Mouse (Mus musculus): ENCODE data around the gene Atp2c2. TPM values are rescaled to one million over a fixed set of nuclear protein-coding genes. Genes with fewer than 3 reads are reported as not detected.

Gene Atp2c2
- polyA plus RNA-seq, 1 experiment: 0.05 TPM

- H3K79me2 ChIP-seq (ENCODE audit: control insufficient read depth, insufficient read depth): no peaks in the 10 kb centered on the region
- H3K27me3 ChIP-seq (ENCODE audit: control insufficient read depth, insufficient read depth, insufficient read length): no peaks in the 10 kb centered on the region
- H3K36me3 ChIP-seq (ENCODE audit: control insufficient read depth, insufficient read depth): no peaks in the 10 kb centered on the region
- no peak for TF ChIP-seq USF1 (IDR thresholded peaks at IDR 0.05; ENCODE audit: low read depth)
- no peak for TF ChIP-seq SRF (IDR thresholded peaks at IDR 0.05; ENCODE audit: control insufficient read depth, insufficient read length, low read depth)
- no peak for TF ChIP-seq TCF12 (IDR thresholded peaks at IDR 0.05; ENCODE audit: insufficient read depth, poor library complexity, severe bottlenecking)
- no peak for TF ChIP-seq POLR2AphosphoS2 (IDR thresholded peaks at IDR 0.05; ENCODE audit: insufficient read length, low read depth)
- no peak for TF ChIP-seq E2F4 (IDR thresholded peaks at IDR 0.05; ENCODE audit: insufficient read depth)
- TF ChIP-seq POLR2A (IDR thresholded peaks at IDR 0.05; ENCODE audit: insufficient read length, low read depth): no peak
- TF ChIP-seq REST (IDR thresholded peaks at IDR 0.05; ENCODE audit: insufficient read depth, insufficient read length): no peak
- no peak for TF ChIP-seq CEBPB (IDR thresholded peaks at IDR 0.05; ENCODE audit: insufficient read depth, poor library complexity, severe bottlenecking)
- no peak for TF ChIP-seq MYOG (IDR thresholded peaks at IDR 0.05; ENCODE audit: control insufficient read depth in 1 of 3, insufficient read depth in 1 of 3, insufficient read length in 2 of 3, low read depth in 2 of 3)
- TF ChIP-seq MYOD1 (IDR thresholded peaks at IDR 0.05; ENCODE audit: control insufficient read depth in 1 of 3, insufficient read length in 2 of 3, low read depth in 2 of 3): no peak
- no peak for TF ChIP-seq TCF3 (IDR thresholded peaks at IDR 0.05; ENCODE audit: insufficient read length, low read depth)
- no peak for TF ChIP-seq MAX (IDR thresholded peaks at IDR 0.05; ENCODE audit: low read depth)
- no peak overlapping the region for H3K4me3 ChIP-seq
- no peak overlapping the region for H3ac ChIP-seq (ENCODE audit: control insufficient read depth, insufficient read length)
- no peak overlapping the region for H3K4me2 ChIP-seq (ENCODE audit: low read depth)
These were observed 24.4 kb upstream of the Atp2c2 start for GRCm38 (mm10) chr8:119675457-119675856.

GRCm38 (mm10) chr8:119676389-119676788 lies 23.4 kb upstream of the Atp2c2 start:
- H3K36me3 ChIP-seq (ENCODE audit: control insufficient read depth, insufficient read depth): no peaks in the 10 kb centered on the region
- peaks cover 6% of the 10 kb centered on the region for H3K27me3 ChIP-seq (ENCODE audit: control insufficient read depth, insufficient read depth, insufficient read length)
- no peak overlapping the region for H3K4me2 ChIP-seq (ENCODE audit: low read depth)
- no peak overlapping the region for H3K4me3 ChIP-seq
- no peak overlapping the region for H3ac ChIP-seq (ENCODE audit: control insufficient read depth, insufficient read length)
- TF ChIP-seq MYOD1 (IDR thresholded peaks at IDR 0.05; ENCODE audit: control insufficient read depth in 1 of 3, insufficient read length in 2 of 3, low read depth in 2 of 3) (no peak), TCF3 (IDR thresholded peaks at IDR 0.05; ENCODE audit: insufficient read length, low read depth) (no peak), POLR2A (IDR thresholded peaks at IDR 0.05; ENCODE audit: insufficient read length, low read depth) (no peak), POLR2AphosphoS2 (IDR thresholded peaks at IDR 0.05; ENCODE audit: insufficient read length, low read depth) (no peak), TCF12 (IDR thresholded peaks at IDR 0.05; ENCODE audit: insufficient read depth, poor library complexity, severe bottlenecking) (no peak), E2F4 (IDR thresholded peaks at IDR 0.05; ENCODE audit: insufficient read depth) (no peak), SRF (IDR thresholded peaks at IDR 0.05; ENCODE audit: control insufficient read depth, insufficient read length, low read depth) (no peak), REST (IDR thresholded peaks at IDR 0.05; ENCODE audit: insufficient read depth, insufficient read length) (no peak), USF1 (IDR thresholded peaks at IDR 0.05; ENCODE audit: low read depth) (no peak), MYOG (IDR thresholded peaks at IDR 0.05; ENCODE audit: control insufficient read depth in 1 of 3, insufficient read depth in 1 of 3, insufficient read length in 2 of 3, low read depth in 2 of 3) (no peak), CEBPB (IDR thresholded peaks at IDR 0.05; ENCODE audit: insufficient read depth, poor library complexity, severe bottlenecking) (no peak), MAX (IDR thresholded peaks at IDR 0.05; ENCODE audit: low read depth) (no peak)
- H3K79me2 ChIP-seq (ENCODE audit: control insufficient read depth, insufficient read depth): no peaks in the 10 kb centered on the region

GRCm38 (mm10) chr8:119678138-119678843 lies 21.5 kb upstream of the Atp2c2 start:
- H3K79me2 ChIP-seq (ENCODE audit: control insufficient read depth, insufficient read depth): no peaks in the 10 kb centered on the region
- H3K4me2 ChIP-seq (ENCODE audit: low read depth): no peak overlapping the region
- no peak overlapping the region for H3K4me3 ChIP-seq
- no peaks in the 10 kb centered on the region for H3K36me3 ChIP-seq (ENCODE audit: control insufficient read depth, insufficient read depth)
- no peak overlapping the region for H3ac ChIP-seq (ENCODE audit: control insufficient read depth, insufficient read length)
- TF ChIP-seq SRF (IDR thresholded peaks at IDR 0.05; ENCODE audit: control insufficient read depth, insufficient read length, low read depth): no peak
- no peak for TF ChIP-seq TCF3 (IDR thresholded peaks at IDR 0.05; ENCODE audit: insufficient read length, low read depth)
- TF ChIP-seq MYOD1 (IDR thresholded peaks at IDR 0.05; ENCODE audit: control insufficient read depth in 1 of 3, insufficient read length in 2 of 3, low read depth in 2 of 3): no peak
- TF ChIP-seq MYOG (IDR thresholded peaks at IDR 0.05; ENCODE audit: control insufficient read depth in 1 of 3, insufficient read depth in 1 of 3, insufficient read length in 2 of 3, low read depth in 2 of 3): no peak
- TF ChIP-seq POLR2AphosphoS2 (IDR thresholded peaks at IDR 0.05; ENCODE audit: insufficient read length, low read depth): no peak
- peaks cover 6% of the 10 kb centered on the region for H3K27me3 ChIP-seq (ENCODE audit: control insufficient read depth, insufficient read depth, insufficient read length)

GRCm38 (mm10) chr8:119679184-119679583 lies 20.6 kb upstream of the Atp2c2 start:
- TF ChIP-seq CEBPB (IDR thresholded peaks at IDR 0.05; ENCODE audit: insufficient read depth, poor library complexity, severe bottlenecking) (no peak), TCF3 (IDR thresholded peaks at IDR 0.05; ENCODE audit: insufficient read length, low read depth) (no peak), MYOG (IDR thresholded peaks at IDR 0.05; ENCODE audit: control insufficient read depth in 1 of 3, insufficient read depth in 1 of 3, insufficient read length in 2 of 3, low read depth in 2 of 3) (no peak), POLR2A (IDR thresholded peaks at IDR 0.05; ENCODE audit: insufficient read length, low read depth) (no peak), USF1 (IDR thresholded peaks at IDR 0.05; ENCODE audit: low read depth) (no peak), POLR2AphosphoS2 (IDR thresholded peaks at IDR 0.05; ENCODE audit: insufficient read length, low read depth) (no peak), TCF12 (IDR thresholded peaks at IDR 0.05; ENCODE audit: insufficient read depth, poor library complexity, severe bottlenecking) (no peak), REST (IDR thresholded peaks at IDR 0.05; ENCODE audit: insufficient read depth, insufficient read length) (no peak), SRF (IDR thresholded peaks at IDR 0.05; ENCODE audit: control insufficient read depth, insufficient read length, low read depth) (no peak), MAX (IDR thresholded peaks at IDR 0.05; ENCODE audit: low read depth) (no peak), MYOD1 (IDR thresholded peaks at IDR 0.05; ENCODE audit: control insufficient read depth in 1 of 3, insufficient read length in 2 of 3, low read depth in 2 of 3) (no peak), E2F4 (IDR thresholded peaks at IDR 0.05; ENCODE audit: insufficient read depth) (no peak)
- no peak overlapping the region for H3K4me3 ChIP-seq
- no peaks in the 10 kb centered on the region for H3K79me2 ChIP-seq (ENCODE audit: control insufficient read depth, insufficient read depth)
- no peaks in the 10 kb centered on the region for H3K36me3 ChIP-seq (ENCODE audit: control insufficient read depth, insufficient read depth)
- peaks cover 6% of the 10 kb centered on the region for H3K27me3 ChIP-seq (ENCODE audit: control insufficient read depth, insufficient read depth, insufficient read length)
- H3ac ChIP-seq (ENCODE audit: control insufficient read depth, insufficient read length): no peak overlapping the region
- H3K4me2 ChIP-seq (ENCODE audit: low read depth): no peak overlapping the region

Data from myocyte (in vitro differentiated cells).